Mouse (Mus musculus) frontal cortex, adult (tissue): Measurements from ENCODE around the gene Idi2.
A peak's percentile ranks its signal among the peaks of the same experiment; 100 is the strongest.
"Not testable (repeated sequence)": the region's sequence is repeated elsewhere in the genome, so short reads cannot be mapped to it uniquely, and the experiment has no call there.

ENCODE experiments used
- ATAC-seq: cut with Nextera tagmentation; 2 replicates; pipeline ENCODE4 v1.9.2; 2017; ENCODE audit warnings: mild to moderate bottlenecking, moderate library complexity, mixed read lengths; ENCODE audit not compliant: low TSS enrichment

Gene Idi2

DNA sequence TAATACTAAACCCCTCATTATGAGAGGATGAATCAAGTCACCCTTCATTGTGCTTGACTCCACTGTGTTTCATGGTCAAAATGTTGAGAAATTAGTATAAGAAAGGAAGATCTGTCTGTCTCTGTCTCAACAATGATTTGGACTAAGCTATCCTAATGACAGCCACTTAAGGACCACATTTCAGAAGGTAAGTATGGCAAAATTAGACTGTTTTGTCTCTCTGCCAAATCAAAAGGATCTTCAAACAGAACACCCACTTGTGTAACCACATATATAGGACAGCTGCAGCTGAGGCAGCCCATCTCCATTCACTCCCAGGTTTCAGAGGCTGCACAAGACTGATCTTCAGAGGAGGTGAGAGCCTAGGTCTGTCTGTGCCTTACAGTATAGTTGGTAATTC lies at the start of gene Idi2:
Gene Idi2, plus strand, starts transcription at position 301 of the 400 bp plus-strand sequence.
- ATAC-seq = peak; percentile 74

DNA sequence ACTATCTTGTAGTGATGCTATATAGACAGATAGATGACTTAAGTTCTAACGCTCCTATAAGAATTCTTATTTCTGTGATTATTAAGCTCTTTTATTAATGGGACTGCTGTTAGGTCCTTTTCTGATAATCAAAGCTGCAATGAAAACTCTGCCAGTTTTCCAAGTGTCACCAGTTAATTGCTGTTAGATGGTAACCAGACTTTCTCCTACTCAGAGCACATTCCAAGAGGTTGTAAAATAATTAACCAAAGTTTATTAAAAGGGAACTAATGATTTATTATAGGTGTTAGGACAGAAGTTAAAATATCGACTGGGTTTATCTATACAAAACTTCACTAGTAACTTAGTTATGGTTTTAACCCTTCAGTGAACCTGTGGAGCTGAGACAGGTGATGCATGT lies 46.7 kb upstream of the Idi2 start:
- ATAC-seq = not testable (repeated sequence)

DNA sequence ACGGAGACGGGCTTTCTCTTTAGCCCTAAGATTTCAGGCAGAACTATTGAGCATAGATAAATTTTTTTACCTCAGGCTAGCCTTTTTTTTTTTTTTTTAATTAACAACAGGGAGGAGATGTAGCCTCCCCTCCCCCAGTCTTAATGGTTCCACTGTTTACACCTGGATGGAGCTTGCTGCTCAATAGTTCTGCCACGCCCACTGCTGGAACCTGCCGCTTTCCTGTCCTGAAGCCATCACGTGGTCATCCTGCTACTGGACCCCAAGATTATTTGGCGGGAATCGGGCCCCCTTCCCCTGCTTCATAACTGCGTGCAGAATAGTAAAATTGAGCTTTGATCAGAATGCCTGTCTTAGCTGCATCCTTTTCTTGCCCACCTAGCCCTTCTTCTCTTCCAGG lies 38.8 kb upstream of the Idi2 start:
- not testable (repeated sequence) for ATAC-seq

DNA sequence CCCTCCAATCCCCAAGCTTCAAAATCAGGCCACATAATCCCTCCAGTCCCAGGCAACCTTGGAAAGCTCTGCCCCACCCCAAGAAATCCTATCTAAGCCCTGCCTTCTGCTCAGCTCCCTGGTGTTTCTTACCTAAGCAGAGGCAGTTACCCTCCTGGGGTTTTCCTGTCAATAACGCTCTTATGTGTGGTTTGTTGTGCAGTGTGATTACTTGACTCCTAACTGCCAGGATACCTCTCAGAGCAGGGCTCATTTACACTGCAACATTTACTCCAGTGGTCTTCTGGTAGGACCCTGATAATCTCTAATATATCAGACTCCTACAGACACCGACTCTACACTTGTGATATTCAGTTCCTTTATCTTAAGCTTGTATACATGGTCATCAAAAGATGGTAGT lies 19.2 kb upstream of the Idi2 start:
- ATAC-seq = no peak

DNA sequence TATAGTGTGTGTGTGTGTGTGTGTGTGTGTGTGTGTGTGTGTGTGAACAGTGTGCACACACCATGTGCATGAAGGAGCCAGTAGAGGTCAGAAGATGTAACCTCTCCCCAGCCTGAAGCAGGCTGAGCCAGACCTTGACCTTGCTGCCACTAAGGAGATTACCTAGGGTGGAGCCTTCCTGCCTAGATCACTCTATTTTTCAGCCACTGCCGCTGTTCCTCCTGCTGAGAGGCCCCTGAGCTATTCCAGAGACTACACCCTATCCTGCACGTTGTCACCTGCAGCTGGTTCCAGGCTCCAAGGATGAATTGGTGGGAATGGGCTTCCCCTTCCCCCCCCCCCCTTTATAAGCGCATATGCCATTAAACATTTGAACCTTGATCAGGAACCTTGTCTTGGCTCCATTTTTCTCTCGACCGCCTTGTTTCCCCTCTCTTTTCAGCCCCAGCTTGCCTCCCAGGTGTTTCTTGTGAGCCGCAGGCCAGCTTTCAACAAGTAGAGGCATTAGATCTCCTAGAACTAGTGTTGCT lies 15.0 kb upstream of the Idi2 start:
- not testable (repeated sequence) for ATAC-seq

DNA sequence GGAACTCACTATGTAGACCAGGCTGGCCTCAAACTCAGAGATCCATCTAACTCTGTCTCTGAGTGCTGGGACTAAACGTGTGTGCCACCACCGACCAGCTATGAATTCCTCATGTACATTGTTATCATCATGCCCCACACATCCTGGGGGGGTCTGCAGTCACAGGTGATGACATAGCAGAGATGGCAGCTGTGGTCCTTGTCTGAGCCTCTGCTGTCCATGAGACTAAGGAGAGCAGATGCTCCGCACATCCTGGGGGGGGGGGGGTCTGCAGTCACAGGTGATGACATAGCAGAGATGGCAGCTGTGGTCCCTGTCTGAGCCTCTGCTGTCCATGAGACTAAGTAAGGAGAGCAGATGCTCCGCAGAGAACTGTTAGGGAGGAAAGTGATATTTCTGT lies 11.6 kb upstream of the Idi2 start:
- not testable (repeated sequence) for ATAC-seq

DNA sequence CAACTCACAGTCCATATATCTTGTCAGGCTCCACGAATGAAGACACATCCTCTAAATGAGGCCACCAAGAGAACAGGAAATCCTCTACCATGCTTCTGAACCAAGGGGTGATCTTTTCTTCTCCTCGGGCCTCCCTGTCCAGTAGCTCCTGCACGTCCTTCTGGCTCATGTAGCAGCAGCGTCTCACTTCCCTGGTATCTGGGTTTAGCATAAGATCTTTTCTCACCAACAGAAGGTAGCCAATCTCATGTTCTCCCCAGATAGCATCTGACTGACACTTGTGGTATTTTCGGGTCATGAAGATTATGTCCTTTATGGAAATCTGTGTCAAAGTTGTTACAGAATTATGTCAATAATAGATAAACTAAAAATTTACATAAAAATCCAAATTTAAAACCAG lies 11.0 kb upstream of the Idi2 start:
- not testable (repeated sequence) for ATAC-seq

DNA sequence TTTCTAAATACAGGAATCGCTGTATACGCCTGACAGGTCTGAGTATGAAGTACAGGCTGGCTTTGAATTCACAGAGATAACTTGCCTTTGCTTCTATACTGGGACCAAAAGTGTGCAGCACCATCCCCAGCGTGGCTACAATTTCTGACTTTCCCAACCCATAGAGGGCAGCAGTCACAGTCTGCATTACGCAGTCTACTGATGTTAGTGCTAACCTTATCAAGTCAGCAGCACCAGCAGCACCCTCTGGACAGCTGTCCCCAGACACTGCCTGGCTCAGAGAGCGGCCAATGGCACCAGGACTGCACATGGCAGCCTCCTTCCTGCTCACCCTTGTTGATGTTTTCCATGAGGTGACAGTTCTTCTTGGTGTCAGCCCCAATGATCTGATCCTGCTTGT lies 8.8 kb upstream of the Idi2 start:
- peak; percentile 75 for ATAC-seq

DNA sequence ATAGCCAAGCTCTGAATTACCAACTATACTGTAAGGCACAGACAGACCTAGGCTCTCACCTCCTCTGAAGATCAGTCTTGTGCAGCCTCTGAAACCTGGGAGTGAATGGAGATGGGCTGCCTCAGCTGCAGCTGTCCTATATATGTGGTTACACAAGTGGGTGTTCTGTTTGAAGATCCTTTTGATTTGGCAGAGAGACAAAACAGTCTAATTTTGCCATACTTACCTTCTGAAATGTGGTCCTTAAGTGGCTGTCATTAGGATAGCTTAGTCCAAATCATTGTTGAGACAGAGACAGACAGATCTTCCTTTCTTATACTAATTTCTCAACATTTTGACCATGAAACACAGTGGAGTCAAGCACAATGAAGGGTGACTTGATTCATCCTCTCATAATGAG lies 4.5 kb upstream of the Idi2 start, which contains the start of gene Gm9745:
Gene Gm9745, minus strand, starts transcription at position 101 of the 400 bp plus-strand sequence.
- ATAC-seq = peak; percentile 76

DNA sequence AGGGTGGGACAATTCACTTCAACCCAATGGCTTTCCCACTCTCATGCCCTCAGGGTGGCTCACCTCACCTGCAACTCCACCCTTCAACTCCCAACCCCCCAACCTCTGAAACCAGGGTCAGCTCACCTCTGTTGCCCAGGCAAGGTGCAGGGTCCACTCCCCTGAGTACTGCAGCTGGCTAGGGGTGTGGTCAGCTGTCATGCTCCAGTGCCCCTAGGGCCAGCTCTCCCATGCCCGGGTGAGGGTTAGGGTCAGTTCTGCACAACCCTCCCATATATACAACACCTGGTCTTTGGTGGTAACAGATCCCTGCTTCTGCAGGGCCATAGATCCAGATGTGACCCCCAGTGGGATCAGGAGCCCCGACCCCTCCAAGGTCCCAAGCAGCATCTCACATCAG lies 2.5 kb downstream of the Idi2 start:
- ATAC-seq = not testable (repeated sequence)

DNA sequence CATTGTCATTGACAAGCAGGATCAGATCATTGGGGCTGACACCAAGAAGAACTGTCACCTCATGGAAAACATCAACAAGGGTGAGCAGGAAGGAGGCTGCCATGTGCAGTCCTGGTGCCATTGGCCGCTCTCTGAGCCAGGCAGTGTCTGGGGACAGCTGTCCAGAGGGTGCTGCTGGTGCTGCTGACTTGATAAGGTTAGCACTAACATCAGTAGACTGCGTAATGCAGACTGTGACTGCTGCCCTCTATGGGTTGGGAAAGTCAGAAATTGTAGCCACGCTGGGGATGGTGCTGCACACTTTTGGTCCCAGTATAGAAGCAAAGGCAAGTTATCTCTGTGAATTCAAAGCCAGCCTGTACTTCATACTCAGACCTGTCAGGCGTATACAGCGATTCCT lies 4.2 kb downstream of the Idi2 start:
- peak; percentile 39; the same call in 1 of the 2 replicates for ATAC-seq

DNA sequence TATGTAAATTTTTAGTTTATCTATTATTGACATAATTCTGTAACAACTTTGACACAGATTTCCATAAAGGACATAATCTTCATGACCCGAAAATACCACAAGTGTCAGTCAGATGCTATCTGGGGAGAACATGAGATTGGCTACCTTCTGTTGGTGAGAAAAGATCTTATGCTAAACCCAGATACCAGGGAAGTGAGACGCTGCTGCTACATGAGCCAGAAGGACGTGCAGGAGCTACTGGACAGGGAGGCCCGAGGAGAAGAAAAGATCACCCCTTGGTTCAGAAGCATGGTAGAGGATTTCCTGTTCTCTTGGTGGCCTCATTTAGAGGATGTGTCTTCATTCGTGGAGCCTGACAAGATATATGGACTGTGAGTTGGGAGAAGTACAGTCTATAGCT lies 6.4 kb downstream of the Idi2 start:
- not testable (repeated sequence) for ATAC-seq

DNA sequence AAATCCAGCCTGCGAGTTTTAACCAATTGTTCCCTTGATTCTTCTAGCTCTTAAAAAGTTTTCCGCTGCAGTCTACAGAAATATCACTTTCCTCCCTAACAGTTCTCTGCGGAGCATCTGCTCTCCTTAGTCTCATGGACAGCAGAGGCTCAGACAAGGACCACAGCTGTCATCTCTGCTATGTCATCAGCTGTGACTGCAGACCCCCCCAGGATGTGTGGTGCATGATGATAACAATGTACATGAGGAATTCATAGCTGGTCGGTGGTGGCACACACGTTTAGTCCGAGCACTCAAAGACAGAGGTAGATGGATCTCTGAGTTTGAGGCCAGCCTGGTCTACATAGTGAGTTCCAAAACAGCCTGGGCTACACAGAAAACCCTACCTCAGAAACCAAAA lies 6.9 kb downstream of the Idi2 start:
- ATAC-seq = not testable (repeated sequence)

DNA sequence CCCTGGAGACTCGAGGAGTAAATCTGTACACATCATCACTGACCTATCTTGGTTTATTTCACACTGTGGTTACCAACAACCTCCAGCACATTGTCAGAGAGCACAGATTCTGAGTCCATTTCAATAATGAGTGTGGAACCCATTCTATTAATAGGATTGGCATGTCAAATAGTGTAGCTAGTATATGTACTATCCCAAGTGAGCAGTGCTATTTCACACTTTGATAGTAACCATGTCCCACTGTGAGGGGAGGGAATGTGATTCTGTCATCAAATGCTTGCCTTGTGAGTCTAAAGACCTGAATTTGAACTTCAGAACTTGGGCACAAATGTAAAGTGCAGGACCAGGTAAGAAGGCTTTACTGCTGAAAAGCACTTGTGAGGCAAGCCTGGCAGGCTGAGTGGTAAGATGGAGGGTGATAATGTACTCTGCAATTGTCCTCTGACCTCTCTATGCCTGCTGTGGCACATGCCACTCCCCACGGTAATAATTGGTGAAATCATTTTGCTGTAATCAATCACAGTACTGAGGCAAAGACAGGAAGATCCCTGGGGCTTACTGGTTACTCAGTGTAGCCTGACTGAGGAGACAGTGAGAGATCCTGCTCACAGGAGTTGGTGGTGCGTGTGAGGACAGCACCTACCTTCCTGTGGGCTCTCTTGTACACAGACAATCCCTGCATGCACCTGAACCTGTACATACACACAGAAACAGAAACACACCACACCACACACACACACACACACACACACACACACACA lies 8.6 kb downstream of the Idi2 start:
- not testable (repeated sequence) for ATAC-seq

DNA sequence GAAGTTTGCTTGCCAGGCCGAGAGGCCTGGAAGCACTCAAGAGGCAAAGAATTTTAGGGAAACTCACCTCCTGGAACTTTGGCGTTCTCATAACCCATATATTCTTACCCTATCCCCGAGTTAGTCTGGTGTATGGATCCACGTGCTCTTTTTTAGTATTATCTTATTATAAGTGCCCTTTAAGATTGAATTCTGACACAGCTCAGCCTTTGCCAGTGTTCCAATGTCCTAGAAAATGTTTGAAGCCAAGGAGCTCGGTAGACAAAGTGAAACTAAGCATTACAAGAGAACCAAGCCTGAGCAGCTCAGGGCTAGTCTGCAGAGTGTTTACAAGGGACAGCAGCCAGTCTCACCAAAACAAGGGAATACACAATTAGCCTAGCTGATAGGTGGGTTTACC lies 9.6 kb downstream of the Idi2 start:
- ATAC-seq = not testable (repeated sequence)

DNA sequence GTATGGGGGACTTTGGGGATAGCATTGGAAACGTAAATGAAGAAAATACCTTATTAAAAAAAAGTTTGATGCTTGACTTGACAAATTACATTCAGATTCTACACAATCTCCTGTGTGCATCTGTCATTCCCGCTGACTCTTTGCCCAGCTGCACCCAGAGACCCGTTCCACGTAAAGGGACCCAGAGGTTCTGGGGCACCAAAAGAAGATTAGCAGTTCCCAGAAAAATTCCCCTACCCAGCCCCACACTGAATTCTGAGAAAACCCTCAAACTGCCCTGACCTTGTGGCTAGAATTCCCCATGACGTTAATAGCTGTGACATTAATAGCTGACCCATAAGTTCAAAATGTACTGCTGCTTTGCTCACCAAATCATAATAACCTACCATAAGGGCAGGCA lies 12.6 kb downstream of the Idi2 start:
- no peak for ATAC-seq

DNA sequence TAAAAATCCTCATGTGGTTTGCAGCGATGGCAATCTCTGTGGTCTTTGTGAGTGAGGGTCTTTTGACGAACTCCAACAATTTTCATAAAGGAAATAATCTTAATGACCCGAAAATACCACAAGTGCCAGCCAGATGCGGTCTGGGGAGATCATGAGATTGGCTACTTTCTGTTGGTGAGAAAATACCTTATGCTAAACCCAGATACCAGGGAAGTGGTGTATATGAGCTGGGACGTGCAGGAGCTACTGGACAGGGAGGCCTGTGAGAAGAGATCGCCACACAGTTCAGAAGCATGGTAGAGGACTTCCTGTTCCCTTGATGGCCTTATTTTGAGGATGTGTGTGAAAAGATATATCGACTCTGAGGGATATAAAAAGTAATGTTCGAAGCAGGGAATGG lies 15.1 kb downstream of the Idi2 start:
- ATAC-seq = no peak

DNA sequence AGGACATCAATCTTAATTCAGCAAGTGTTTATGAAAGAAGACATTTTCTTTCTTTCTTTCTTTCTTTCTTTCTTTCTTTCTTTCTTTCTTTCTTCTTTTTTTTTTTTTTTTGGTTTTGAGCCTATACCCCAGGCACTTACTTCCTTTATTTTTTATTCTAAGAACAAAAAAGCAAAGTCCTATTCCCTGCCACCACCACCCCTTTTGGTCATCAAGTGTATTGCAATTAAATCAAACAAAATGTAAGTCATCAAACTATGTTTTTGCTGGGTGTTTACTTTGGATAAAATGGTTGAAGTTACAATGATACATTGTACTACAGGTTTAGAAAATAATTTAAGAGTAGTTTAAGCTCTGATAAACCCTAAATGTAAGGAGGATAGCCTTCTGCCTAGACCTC lies 19.7 kb downstream of the Idi2 start:
- ATAC-seq = no peak

DNA sequence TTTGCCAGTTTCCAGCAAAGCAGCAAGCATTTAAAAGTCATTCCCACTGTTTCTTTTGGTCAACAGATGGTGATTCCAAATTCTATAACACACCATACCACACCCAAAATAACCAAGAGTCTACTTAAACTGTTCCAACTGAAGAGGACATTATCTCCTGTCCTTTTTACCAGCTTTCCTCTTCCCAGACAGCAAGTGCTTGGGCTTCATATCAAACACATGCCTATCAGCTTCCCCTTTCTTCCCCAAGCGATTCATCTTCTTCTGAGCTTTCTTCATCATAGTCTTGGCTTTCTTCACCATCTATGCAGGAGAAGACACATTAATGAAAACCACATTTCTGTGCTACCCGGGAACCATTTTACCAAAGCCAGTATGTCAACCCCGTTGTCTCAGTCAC lies 20.3 kb downstream of the Idi2 start:
- 0 out of 2 replicates have a peak, but pooled peaks have one; percentile 27 for ATAC-seq

DNA sequence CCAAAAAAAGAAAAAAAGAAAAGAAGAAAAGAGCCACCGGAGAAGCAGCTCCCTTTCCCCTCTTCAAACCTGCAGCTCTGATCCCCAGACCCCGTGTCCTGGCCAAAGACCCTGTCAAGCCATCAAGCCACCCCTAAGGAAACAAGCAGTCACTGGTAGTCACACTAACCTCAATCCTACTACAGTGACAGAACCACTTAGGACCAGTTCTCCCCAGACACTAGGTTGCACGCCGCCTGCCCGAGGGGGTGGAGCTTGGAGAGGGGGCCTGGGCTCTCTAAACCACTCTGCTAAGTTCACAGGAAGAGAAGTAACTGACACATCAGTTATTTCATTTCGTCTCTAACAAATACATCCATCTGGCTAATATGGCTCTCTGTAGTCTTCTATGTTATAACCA lies 39.6 kb downstream of the Idi2 start:
- ATAC-seq = no peak

DNA sequence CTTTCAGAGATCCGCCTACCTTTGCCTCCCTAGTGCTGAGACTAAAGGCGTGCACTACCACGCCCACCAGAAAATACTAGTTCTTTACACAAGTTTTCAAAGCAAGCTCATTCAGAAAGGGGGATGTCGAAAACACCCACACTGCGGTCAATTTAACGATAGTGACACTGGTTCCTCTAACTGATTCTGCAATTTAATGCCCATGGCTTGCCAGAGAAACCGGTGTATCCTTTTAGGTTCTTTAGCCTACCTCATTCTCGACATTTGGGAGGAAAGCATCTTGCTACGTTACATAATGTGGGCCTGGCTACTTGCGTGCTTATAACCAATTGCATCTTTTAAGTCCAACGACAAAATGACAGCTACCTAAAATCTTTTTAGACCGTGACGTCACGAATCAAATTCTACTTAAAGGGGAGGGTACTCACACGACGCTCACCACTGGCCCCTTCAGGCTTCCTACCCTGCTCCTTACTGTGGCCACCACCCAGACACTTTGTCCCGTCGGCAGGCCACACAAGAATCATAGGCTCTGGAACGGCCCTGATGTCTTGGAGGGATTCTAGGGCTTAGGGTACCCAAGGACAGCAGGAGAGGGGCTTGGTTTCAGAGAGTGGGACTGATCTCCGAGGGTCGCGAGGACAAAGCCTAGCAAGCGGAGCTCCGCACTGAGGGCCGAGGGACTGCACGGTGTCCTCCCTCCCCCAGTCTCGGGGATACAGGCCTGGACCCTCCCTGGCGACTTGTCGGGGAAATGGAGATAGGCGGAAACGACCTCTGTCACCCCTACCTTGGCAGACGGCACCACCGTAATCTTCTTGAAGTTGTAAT lies 42.7 kb downstream of the Idi2 start:
- ATAC-seq = peak; percentile 49

DNA sequence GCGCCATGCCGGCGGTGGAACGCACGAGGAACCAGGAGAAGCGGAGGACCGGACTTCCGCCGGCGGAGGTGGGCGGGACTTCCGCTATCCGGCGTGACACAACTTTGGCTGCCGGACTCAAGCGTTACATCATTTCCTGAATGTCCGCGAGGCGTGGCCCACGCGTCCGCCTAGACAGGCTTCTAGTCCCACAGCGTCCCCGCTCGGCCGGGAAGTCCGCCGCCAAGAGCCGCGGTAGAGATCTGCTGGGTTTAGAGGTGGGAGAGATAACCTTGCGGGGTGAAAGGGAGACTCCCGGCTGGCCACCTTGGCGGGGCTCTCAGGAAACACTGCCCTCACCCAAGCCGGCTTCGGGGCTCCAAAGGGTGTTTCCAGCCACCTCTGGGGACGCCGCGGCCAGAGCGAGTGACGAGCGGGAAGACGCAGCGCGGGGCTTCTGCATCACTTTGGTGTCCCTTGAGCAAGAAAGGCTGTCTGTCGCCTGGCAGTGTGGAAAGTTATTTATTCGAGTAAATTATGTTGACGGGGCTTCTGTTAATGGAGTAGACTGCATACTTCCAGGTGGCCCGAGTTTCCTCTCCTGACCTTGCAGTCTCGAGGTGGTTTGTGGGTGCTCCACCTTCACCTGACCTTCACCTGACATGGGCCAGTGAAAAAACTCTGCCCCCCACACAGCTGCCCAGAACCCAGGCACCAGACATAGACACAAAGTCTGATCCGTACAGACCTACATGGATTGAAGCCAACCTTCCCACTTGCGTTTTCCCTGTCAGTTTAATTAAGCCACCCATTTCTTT lies 43.5 kb downstream of the Idi2 start, which contains the start of gene Gtpbp4:
Gene Gtpbp4, minus strand, starts transcription at position 94 of the 797 bp plus-strand sequence.
- peak; percentile 99 for ATAC-seq
